9 mouse cellular contexts compared by ENCODE assay signal in genomic region chr1:174553272-174554007, GRCm38 (mm10). TPM values are rescaled to one million over a fixed set of nuclear protein-coding genes. Genes with fewer than 3 reads are reported as not detected.
DNase-seq lines count a peak whose midpoint lies in the region; ATAC-seq and TF ChIP-seq lines count a peak whose summit lies in the region.
"Had no signal": no experiment of that assay in that cellular context is flagged by ENCODE, and none has a peak within 500 bp of the region (broad histone marks: within the 10 kb centered on the region; RNA-seq: fewer than 3 reads in every experiment).

No protein-coding gene starts in this region.

- H3K9me3 ChIP-seq in midbrain, postnatal 0 days (ENCODE audit: low read length), result no peaks in the 10 kb centered on the region
- H3K9me3 ChIP-seq: liver, embryonic 13.5 days had no signal

- no peaks in the 10 kb centered on the region for H3K36me3 ChIP-seq in midbrain, postnatal 0 days (ENCODE audit: insufficient read depth, low read length)
- H3K36me3 ChIP-seq: liver, embryonic 13.5 days had no signal

- no peaks in the 10 kb centered on the region for H3K27me3 ChIP-seq in midbrain, postnatal 0 days (ENCODE audit: insufficient read depth, low read length)
- H3K27me3 ChIP-seq: liver, embryonic 13.5 days had no signal

- H3K4me2 ChIP-seq in midbrain, postnatal 0 days (ENCODE audit: low read depth, low read length, poor library complexity, severe bottlenecking), result no peak overlapping the region
- H3K4me2 ChIP-seq: liver, embryonic 13.5 days had no signal

- H3K4me1 ChIP-seq in midbrain, postnatal 0 days (ENCODE audit: insufficient read depth, low read length), result no peaks in the 10 kb centered on the region
- H3K4me1 ChIP-seq: liver, embryonic 13.5 days had no signal

- no peak overlapping the region for H3K9ac ChIP-seq in midbrain, postnatal 0 days (replicated peaks; ENCODE audit: low read length, poor library complexity, severe bottlenecking)
- H3K9ac ChIP-seq: liver, embryonic 13.5 days had no signal

- 40% methylated on average over 2 of the region's 2 CpGs for WGBS in midbrain, postnatal 0 days

- H3K27ac ChIP-seq in midbrain, postnatal 0 days (ENCODE audit: low read depth, low read length), result no peak overlapping the region
- H3K27ac ChIP-seq: liver, embryonic 13.5 days had no signal

- DNase-seq in kidney, adult 8-10 months, result peak; percentile 4 to 26
- DNase-seq in kidney, adult 11 months, result no peak
- peak; percentile 67 for DNase-seq in NIH3T3 (ENCODE audit: low read depth)
- peak; percentile 73 to 86 for DNase-seq in cerebellum, postnatal 14 days
- DNase-seq in frontal cortex, postnatal 36 days (ENCODE audit: low spot score in 2 of 2), result peak; percentile 41 to 46
- DNase-seq in layer of hippocampus, postnatal 36 days, result peak; percentile 42 to 70
- peak; percentile 43 for DNase-seq in midbrain, postnatal 0 days (ENCODE audit: low spot score)
- peak; percentile 4 to 14 for DNase-seq in urinary bladder, postnatal 36 days (ENCODE audit: low spot score in 2 of 2)
- DNase-seq: liver, embryonic 13.5 days had no signal

- H3K4me3 ChIP-seq in midbrain, postnatal 0 days (ENCODE audit: low read depth, low read length), result no peak overlapping the region
- H3K4me3 ChIP-seq: liver, embryonic 13.5 days had no signal

- TF ChIP-seq CTCF in midbrain, postnatal 0 days (IDR thresholded peaks at IDR 0.05), result peak; percentile 82

- ATAC-seq in midbrain, postnatal 0 days (ENCODE audit: low FRiP score), result no peak

RNA-seq across cellular contexts. Expression of gene Fmn2, which starts 51.8 kb away (rescaled TPM):
- 10 to 100 TPM; 69.2 to 73.0 TPM for total RNA-seq in layer of hippocampus, postnatal 36 days (2021)
- 19.9 and 25.3 TPM in 2 replicates for total RNA-seq in midbrain, postnatal 0 days (2014; rRNA removed)
- 6.0 and 8.2 TPM in 2 replicates for polyA plus RNA-seq in midbrain, postnatal 0 days (2015; fragmentation: Nextera tagmentation; extraction: Ambion mirVana)
